Mouse (Mus musculus) embryonic facial prominence, embryonic 13.5 days (tissue): ENCODE measurements around the gene Bhlhb9. TPM values are rescaled to one million over a fixed set of nuclear protein-coding genes. Genes with fewer than 3 reads are reported as not detected.
"Not testable (repeated sequence)": the region's sequence is repeated elsewhere in the genome, so short reads cannot be mapped to it uniquely, and the experiment has no call there.

ENCODE experiments used
- ATAC-seq: fragments of 200-750 bp; cut with Nextera tagmentation; 2 replicates; pipeline ENCODE4 v1.8.0; 2017; ENCODE audit warnings: low read depth; ENCODE audit not compliant: insufficient number of reproducible peaks, insufficient read depth, low FRiP score, low TSS enrichment
- H3K27ac ChIP-seq: fragments of 300-500 bp; sonication (generic); 2 replicates; pipeline ENCODE4 v1.5.1; 2015; ENCODE audit warnings: moderate library complexity, mild to moderate bottlenecking, inconsistent platforms
- H3K27me3 ChIP-seq: fragments of 300-500 bp; sonication (generic); 2 replicates; pipeline ENCODE4 v1.6.1; 2015; ENCODE audit warnings: mild to moderate bottlenecking, inconsistent platforms
- H3K36me3 ChIP-seq: fragments of 300-500 bp; sonication (generic); 2 replicates; pipeline ENCODE4 v1.6.1; 2015; ENCODE audit warnings: mild to moderate bottlenecking, inconsistent platforms
- H3K4me1 ChIP-seq: fragments of 300-500 bp; sonication (generic); 2 replicates; pipeline ENCODE4 v1.6.1; 2015; ENCODE audit warnings: inconsistent platforms
- H3K4me2 ChIP-seq: fragments of 300-500 bp; sonication (generic); 2 replicates; pipeline ENCODE4 v1.6.1; 2015; ENCODE audit warnings: moderate library complexity, mild to moderate bottlenecking, inconsistent platforms
- H3K4me3 ChIP-seq: fragments of 300-500 bp; sonication (generic); 2 replicates; pipeline ENCODE4 v1.5.1; 2015; ENCODE audit warnings: mild to moderate bottlenecking, inconsistent platforms
- H3K9ac ChIP-seq: fragments of 300-500 bp; sonication (generic); 2 replicates; pipeline ENCODE4 v1.6.1; 2015; ENCODE audit warnings: mild to moderate bottlenecking, inconsistent platforms
- H3K9me3 ChIP-seq: fragments of 300-500 bp; sonication (generic); 2 replicates; pipeline ENCODE4 v1.6.1; 2016; ENCODE audit warnings: inconsistent platforms
- WGBS: fragments of 180-500 bp; shearing (Covaris S2); methylation state at CpG from one replicate; pipeline ENCODE4 v1.1.7; 2015; ENCODE audit warnings: mixed read lengths; 5-methylcytosine and 5-hydroxymethylcytosine counted together
- polyA plus RNA-seq: library from polyadenylated mRNA; unstranded; fragments of >200 nt; fragmentation: Nextera tagmentation; extraction: Ambion mirVana; gene quantifications from 2 replicates; pipeline ENCODE4 v1.2.1, GENCODE M21; 2015

Bhlhb9 gene
- polyA plus RNA-seq, result 66.0 and 67.2 TPM in 2 replicates

GRCm38 (mm10) chrX:135797212-135797644, at the start of gene Bhlhb9:
Gene Bhlhb9, plus strand, starts transcription at chrX:135797594.
- not testable (repeated sequence) for H3K27me3 ChIP-seq, ATAC-seq, H3K4me1 ChIP-seq, H3K9me3 ChIP-seq
- Histone ChIP-seq H3K27ac (peak within 1 kb of the TSS; percentile 22; the same call in 1 of the 2 replicates), H3K4me2 (peak within 1 kb of the TSS; percentile 60), H3K9ac (peak within 1 kb of the TSS; percentile 77), H3K4me3 (peak within 1 kb of the TSS; percentile 60), H3K36me3 (peaks cover 26% of the 10 kb centered on the region)
- 22% methylated on average over 4 of the region's 5 CpGs for WGBS

- ATAC-seq, result no peak
- Histone ChIP-seq H3K9ac (no peak overlapping the region), H3K27ac (no peak overlapping the region), H3K36me3 (no peaks in the 10 kb centered on the region), H3K27me3 (0 out of 2 replicates have a peak, but pooled peaks cover under 1% of the 10 kb centered on the region), H3K4me1 (no peaks in the 10 kb centered on the region), H3K9me3 (no peaks in the 10 kb centered on the region), H3K4me2 (no peak overlapping the region), H3K4me3 (no peak overlapping the region)
- 3% methylated on average over 2 of the region's 2 CpGs for WGBS
These were observed 44.6 kb upstream of the Bhlhb9 start for GRCm38 (mm10) chrX:135752832-135753231.

GRCm38 (mm10) chrX:135761707-135762106, 35.7 kb upstream of the Bhlhb9 start:
- H3K4me2 ChIP-seq, result no peak overlapping the region
- no peak for ATAC-seq
- H3K4me1 ChIP-seq, result no peaks in the 10 kb centered on the region
- H3K4me3 ChIP-seq, result no peak overlapping the region
- H3K27me3 ChIP-seq, result no peaks in the 10 kb centered on the region; the same call in 1 of the 2 replicates
- peaks cover 12% of the 10 kb centered on the region; the same call in 1 of the 2 replicates for H3K36me3 ChIP-seq
- H3K27ac ChIP-seq, result no peak overlapping the region
- no peak overlapping the region for H3K9ac ChIP-seq
- no peaks in the 10 kb centered on the region for H3K9me3 ChIP-seq

DNA sequence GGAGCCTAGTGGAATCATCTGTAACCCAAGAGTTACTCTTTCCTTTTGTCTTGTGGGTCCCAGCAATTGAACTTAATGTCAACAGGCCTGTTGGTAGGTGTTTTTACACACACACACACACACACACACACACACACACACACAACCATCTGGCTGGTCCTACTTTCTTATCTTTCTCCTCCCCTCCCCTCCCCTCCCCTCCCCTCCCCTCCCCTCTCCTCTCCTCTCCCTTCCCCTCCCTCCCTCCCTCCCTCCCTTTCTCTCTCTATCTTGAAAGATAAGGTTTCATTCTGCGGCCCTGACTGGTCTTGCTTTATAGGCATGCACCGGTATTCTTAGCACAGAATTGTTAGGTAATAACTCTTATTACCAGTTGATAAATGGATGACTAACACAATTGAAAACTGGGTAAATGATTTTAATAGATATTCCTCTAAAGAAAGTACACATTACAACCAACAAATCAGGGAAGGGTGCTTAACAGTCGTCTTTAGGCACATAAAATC, 29.3 kb upstream of the Bhlhb9 start:
- ATAC-seq, result no peak
- H3K4me1 ChIP-seq, result no peaks in the 10 kb centered on the region
- H3K27me3 ChIP-seq, result peaks cover 5% of the 10 kb centered on the region; the same call in 1 of the 2 replicates
- H3K9me3 ChIP-seq, result no peaks in the 10 kb centered on the region
- peaks cover 7% of the 10 kb centered on the region; the same call in 1 of the 2 replicates for H3K36me3 ChIP-seq
- no peak overlapping the region for H3K4me3 ChIP-seq
- no peak overlapping the region for H3K9ac ChIP-seq
- H3K4me2 ChIP-seq, result no peak overlapping the region
- H3K27ac ChIP-seq, result no peak overlapping the region
- WGBS, result 56% methylated on average over 3 of the region's 3 CpGs

DNA sequence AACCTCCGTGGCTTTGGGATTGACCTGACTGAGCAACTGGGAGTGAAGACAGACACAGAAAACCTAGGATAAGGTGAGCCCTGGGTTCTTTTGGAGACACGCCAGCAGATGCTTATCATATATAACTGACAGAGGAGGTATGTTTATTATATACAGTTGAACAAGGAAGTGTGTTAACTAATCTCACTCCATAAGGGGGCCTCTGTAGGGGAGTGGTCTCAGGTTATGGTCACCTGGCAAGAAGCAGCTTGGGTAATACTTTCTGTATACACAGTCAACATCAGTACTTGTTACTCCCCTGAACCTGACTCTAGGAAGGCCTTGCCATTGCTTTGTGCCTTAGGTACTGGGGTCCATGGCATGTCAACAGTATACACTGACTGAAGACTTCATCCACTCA, 28.8 kb upstream of the Bhlhb9 start:
- 70% methylated on average over 2 of the region's 2 CpGs for WGBS

GRCm38 (mm10) chrX:135791536-135791935, 5.9 kb upstream of the Bhlhb9 start:
- Histone ChIP-seq H3K4me2 (no peak overlapping the region), H3K36me3 (no peaks in the 10 kb centered on the region), H3K9me3 (no peaks in the 10 kb centered on the region), H3K4me3 (no peak overlapping the region), H3K27ac (no peak overlapping the region), H3K27me3 (peaks cover 4% of the 10 kb centered on the region; the same call in 1 of the 2 replicates), H3K9ac (no peak overlapping the region), H3K4me1 (no peaks in the 10 kb centered on the region)
- no peak for ATAC-seq

More for the DNA sequence above, 28.8 kb upstream of the Bhlhb9 start:
- Histone ChIP-seq H3K9ac (no peak overlapping the region), H3K9me3 (no peaks in the 10 kb centered on the region), H3K27ac (no peak overlapping the region), H3K4me2 (no peak overlapping the region), H3K4me1 (no peaks in the 10 kb centered on the region), H3K27me3 (peaks cover 5% of the 10 kb centered on the region; the same call in 1 of the 2 replicates), H3K4me3 (no peak overlapping the region), H3K36me3 (peaks cover 3% of the 10 kb centered on the region; the same call in 1 of the 2 replicates)
- no peak for ATAC-seq

GRCm38 (mm10) chrX:135792326-135792725, 5.1 kb upstream of the Bhlhb9 start:
- peak overlapping the region; percentile 60; the same call in 1 of the 2 replicates for H3K27ac ChIP-seq
- ATAC-seq, result no peak

GRCm38 (mm10) chrX:135795591-135796304, 1.6 kb upstream of the Bhlhb9 start:
- H3K27me3 ChIP-seq, H3K4me1 ChIP-seq, H3K9me3 ChIP-seq: not testable (repeated sequence)
- ATAC-seq, result peak; percentile 90
- peak overlapping the region; percentile 77 for H3K9ac ChIP-seq
- peak overlapping the region; percentile 60 for H3K4me3 ChIP-seq
- H3K4me2 ChIP-seq, result peak overlapping the region; percentile 60
- peaks cover 20% of the 10 kb centered on the region for H3K36me3 ChIP-seq
- H3K27ac ChIP-seq, result peak overlapping the region; percentile 22; the same call in 1 of the 2 replicates
- 41% methylated on average over 26 of the region's 27 CpGs for WGBS

More at GRCm38 (mm10) chrX:135792326-135792725, 5.1 kb upstream of the Bhlhb9 start:
- Histone ChIP-seq H3K27me3 (no peaks in the 10 kb centered on the region; the same call in 1 of the 2 replicates), H3K4me1 (no peaks in the 10 kb centered on the region), H3K4me2 (no peak overlapping the region), H3K9ac (no peak overlapping the region), H3K36me3 (no peaks in the 10 kb centered on the region), H3K4me3 (no peak overlapping the region), H3K9me3 (no peaks in the 10 kb centered on the region)
- 46% methylated on average over 6 of the region's 6 CpGs for WGBS

DNA sequence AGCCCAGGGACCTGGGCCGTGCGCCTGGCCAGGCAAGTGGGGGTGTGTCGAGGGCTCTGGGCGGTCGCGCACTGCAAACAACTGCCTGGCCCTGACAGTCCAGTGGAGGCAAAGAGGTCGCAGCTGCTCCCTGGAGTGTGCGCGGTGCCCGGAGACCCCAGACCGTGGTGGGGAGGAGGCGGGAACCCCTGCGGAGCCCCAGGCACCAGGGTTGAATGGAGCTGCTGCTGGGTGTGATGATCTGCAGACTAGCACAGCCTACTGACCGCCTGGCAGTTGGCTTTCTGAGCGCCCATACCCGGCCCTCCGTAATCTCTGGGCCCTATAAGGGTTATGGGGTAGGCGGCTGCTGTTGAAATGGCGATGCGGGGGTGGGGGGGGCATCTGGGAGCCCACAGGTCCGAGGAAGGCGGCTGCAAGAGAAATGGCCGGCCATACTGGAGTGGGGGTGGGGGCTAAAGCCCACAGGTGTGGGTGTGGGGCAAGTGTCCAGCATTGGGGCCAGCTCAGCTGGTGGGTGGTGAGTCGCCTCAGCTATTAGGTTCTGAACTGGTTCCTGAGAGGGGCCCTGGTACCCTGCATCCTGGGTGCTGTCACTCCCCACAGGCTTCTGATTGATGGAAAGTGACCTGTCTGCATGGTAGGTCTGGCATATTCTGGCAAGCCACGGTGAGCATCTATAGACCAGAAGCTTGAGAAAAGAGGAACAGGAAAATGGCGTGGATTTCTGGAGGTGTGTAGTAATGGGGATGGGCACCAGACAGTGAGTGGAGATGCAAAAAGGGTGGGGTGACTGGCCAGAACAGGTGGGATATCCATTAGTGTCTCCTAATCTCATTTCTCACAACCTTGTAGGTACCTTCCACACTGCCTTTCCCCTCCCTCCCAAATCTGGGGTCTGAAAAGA, 836 bp upstream of the Bhlhb9 start:
- WGBS, result 32% methylated on average over 24 of the region's 26 CpGs
- Histone ChIP-seq H3K9ac (peak overlapping the region; percentile 77), H3K36me3 (peaks cover 21% of the 10 kb centered on the region), H3K27ac (peak overlapping the region; percentile 22; the same call in 1 of the 2 replicates), H3K4me3 (peak overlapping the region; percentile 60), H3K4me2 (peak overlapping the region; percentile 60)
- ATAC-seq, result peak; percentile 69
- H3K9me3 ChIP-seq, H3K4me1 ChIP-seq, H3K27me3 ChIP-seq: not testable (repeated sequence)

GRCm38 (mm10) chrX:135804149-135804548, 6.8 kb downstream of the Bhlhb9 start:
- Histone ChIP-seq H3K36me3 (peaks cover 22% of the 10 kb centered on the region), H3K27ac (no peak overlapping the region), H3K4me2 (no peak overlapping the region), H3K4me1 (no peaks in the 10 kb centered on the region), H3K27me3 (no peaks in the 10 kb centered on the region; the same call in 1 of the 2 replicates), H3K9ac (no peak overlapping the region), H3K4me3 (no peak overlapping the region), H3K9me3 (no peaks in the 10 kb centered on the region)
- WGBS, result 86% methylated on average over 3 of the region's 3 CpGs
- no peak for ATAC-seq

DNA sequence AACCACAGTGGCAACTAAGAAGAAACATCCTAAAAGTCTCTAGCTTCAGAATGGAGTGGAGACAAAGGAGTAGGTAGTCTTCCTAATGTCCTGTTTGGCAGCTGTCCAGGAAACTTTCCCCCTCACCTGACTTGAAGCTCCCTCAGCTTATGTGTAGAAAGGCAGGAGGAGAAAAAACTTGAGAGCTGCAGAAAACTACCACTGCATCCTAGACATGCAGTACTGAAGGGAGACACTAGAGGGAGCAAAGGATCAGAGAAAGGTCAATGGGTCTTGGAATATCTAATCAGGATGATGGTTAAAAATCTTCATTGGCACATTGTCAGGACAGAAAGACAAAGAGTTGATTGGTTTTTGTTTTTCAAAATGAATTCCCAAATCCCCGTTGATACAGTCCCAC, 8.4 kb downstream of the Bhlhb9 start:
- H3K27me3 ChIP-seq, result no peaks in the 10 kb centered on the region; the same call in 1 of the 2 replicates
- H3K9ac ChIP-seq, result no peak overlapping the region
- H3K36me3 ChIP-seq, result 0 out of 2 replicates have a peak, but pooled peaks cover 6% of the 10 kb centered on the region
- no peak overlapping the region for H3K27ac ChIP-seq
- H3K4me1 ChIP-seq, result no peaks in the 10 kb centered on the region
- 17% methylated on average over 1 of the region's 1 CpGs for WGBS
- H3K9me3 ChIP-seq, result no peaks in the 10 kb centered on the region
- ATAC-seq, result no peak
- no peak overlapping the region for H3K4me3 ChIP-seq
- H3K4me2 ChIP-seq, result no peak overlapping the region
